Mouse (Mus musculus): Measurements from ENCODE around the gene Shb.

DNA sequence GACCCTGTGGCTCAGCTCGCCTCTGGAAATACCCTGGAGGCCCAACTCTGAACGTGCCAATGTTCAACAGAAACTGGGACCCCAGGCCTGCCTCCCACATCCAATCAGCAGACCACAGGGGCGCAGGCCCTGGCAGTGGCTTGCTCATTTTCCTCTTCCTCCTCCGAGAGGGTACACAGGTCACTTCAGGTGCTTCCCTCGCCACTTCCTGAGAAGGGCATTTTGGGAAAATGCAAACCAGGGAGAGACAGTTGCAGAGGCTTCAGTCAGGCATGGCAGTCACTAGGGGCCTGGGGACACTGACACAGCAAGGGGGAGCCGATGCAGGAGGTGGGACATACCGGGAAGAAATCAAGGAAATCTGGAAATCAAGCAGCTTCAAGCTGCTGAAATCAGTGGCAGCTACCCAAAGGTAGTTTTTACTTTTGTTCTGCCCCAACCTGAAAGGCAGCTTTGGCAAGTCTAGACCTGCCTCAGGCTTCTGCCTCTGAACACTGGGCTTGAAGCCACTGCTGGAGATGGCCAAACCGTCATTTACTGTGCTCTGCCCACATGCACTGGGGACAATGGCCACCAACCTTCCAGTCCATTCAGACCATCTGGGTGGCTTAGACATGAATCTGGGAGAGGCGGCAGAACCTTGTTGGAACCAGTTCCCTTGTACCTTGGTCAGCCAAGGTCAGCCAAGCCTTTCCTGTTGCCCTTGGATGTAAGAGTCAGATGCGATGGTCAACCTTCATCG is 110.6 kb downstream of the Shb start:
- TF ChIP-seq POLR2A (IDR thresholded peaks at IDR 0.05; ENCODE audit: insufficient read depth, low read depth, low read length) (no peak), CTCF (IDR thresholded peaks at IDR 0.05; ENCODE audit: insufficient read depth, low read depth, low read length) (no peak)
